Mouse (Mus musculus): ENCODE results near the gene Dcpp2. TPM values are rescaled to one million over a fixed set of nuclear protein-coding genes. Genes with fewer than 3 reads are reported as not detected.
"Not testable (repeated sequence)": the region's sequence is repeated elsewhere in the genome, so short reads cannot be mapped to it uniquely, and the experiment has no call there.

The Dcpp2 gene
- polyA plus RNA-seq, 1 experiment from 2014 or later = not detected

DNA sequence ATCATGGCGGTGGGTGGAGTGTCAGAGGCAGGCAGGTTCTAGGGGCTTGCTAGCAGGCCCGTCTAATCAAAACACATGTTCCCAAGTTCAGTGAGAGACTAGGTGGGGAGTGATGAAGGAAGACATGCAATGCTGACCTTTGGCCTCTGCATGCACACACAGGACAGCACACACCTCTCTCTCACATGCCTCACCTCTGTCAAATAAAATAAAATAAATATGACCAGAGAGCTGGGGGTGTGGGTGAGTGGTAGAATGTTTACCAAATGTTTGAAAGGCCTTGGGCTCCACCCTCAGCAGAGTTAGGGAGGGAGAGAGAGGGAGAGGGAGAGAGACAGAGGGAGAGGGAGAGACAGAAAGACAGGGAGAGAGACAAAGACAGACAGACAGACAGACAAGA lies 22.8 kb upstream of the Dcpp2 start:
- ATAC-seq (replicated peaks) = no peak
- Histone ChIP-seq H3K27ac (replicated peaks) (no peak overlapping the region), H3K4me1 (no peaks in the 10 kb centered on the region), H3K27me3 (no peaks in the 10 kb centered on the region), H3K36me3 (no peaks in the 10 kb centered on the region), H3K9me3 (no peaks in the 10 kb centered on the region), H3K4me3 (no peak overlapping the region), H3K9ac (replicated peaks) (no peak overlapping the region), H3K4me2 (replicated peaks) (no peak overlapping the region)
- 80% methylated on average over 2 of the region's 2 CpGs for WGBS

DNA sequence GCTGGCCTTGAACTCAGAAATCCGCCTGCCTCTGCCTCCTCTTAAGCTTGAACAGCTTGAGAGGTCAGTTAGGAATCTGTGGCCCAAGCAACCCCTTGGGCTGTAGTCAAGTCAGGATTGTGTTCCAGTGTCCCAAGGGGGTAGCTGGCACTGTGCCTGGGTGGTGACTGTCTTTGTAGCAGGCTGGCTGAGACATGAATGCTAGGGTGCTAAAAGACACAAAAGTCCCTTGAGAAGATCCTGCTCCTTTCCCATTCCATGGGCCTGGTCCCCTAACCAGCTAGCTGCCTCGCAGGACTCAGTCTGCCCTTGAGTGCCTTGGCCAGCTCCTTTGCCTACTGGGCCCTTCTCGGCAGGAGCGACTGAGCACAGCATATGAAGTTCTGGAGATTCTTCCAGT lies 17.8 kb upstream of the Dcpp2 start:
- no peak for ATAC-seq (replicated peaks)
- Histone ChIP-seq H3K27me3 (no peaks in the 10 kb centered on the region), H3K9me3 (no peaks in the 10 kb centered on the region), H3K9ac (replicated peaks) (no peak overlapping the region), H3K4me1 (no peaks in the 10 kb centered on the region), H3K36me3 (no peaks in the 10 kb centered on the region), H3K4me2 (replicated peaks) (no peak overlapping the region), H3K4me3 (no peak overlapping the region), H3K27ac (replicated peaks) (no peak overlapping the region)
- 80% methylated on average over 4 of the region's 4 CpGs for WGBS

DNA sequence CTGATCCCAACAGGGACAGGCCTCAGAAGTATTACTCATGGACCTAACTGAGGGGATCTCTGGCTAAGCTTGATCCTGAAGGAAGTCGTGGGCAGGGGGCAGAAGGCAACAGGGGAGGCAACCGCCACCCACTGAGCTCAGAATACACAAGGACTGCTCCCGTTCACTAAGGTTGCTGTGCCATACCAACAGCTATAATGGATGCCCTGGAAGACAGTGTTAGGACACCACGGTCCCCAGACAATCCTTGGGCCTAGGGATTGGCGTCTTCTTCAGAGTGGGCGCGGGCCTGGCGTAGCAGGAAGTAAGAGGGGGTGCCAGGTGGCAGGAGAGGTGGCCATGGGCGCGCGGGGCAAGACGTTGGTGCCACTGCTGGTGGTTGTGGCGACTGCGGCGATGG lies 12.9 kb upstream of the Dcpp2 start, which contains the start of gene Prss21:
Gene Prss21 (plus strand): TSS at position 301 of the 400 bp plus-strand sequence.
- no peak within 1 kb of the TSS for H3K9ac ChIP-seq (replicated peaks)
- no peak within 1 kb of the TSS for H3K4me3 ChIP-seq
- no peak within 1 kb of the TSS for H3K4me2 ChIP-seq (replicated peaks)
- no peak for ATAC-seq (replicated peaks)
- H3K9me3 ChIP-seq = no peaks in the 10 kb centered on the region
- no peak within 1 kb of the TSS for H3K27ac ChIP-seq (replicated peaks)
- H3K36me3 ChIP-seq = no peaks in the 10 kb centered on the region
- WGBS = 86% methylated on average over 15 of the region's 15 CpGs
- no peaks in the 10 kb centered on the region for H3K27me3 ChIP-seq
- H3K4me1 ChIP-seq = no peaks in the 10 kb centered on the region

DNA sequence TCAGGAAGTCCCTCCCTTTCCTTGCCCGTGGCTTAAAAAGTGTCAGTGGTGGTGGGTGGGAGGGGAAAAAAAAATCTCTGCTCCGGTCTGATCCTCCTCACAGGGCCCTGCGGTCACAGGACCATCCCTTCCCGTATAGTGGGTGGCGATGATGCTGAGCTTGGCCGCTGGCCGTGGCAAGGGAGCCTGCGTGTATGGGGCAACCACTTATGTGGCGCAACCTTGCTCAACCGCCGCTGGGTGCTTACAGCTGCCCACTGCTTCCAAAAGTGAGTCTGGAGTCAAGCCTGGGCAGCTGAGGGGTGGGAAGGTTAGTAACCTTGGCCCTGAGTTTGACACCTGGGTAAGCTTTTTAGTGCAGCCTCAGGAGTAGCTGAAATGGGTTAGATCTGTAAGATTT lies 12.2 kb upstream of the Dcpp2 start:
- no peak overlapping the region for H3K4me3 ChIP-seq
- H3K36me3 ChIP-seq = no peaks in the 10 kb centered on the region
- no peaks in the 10 kb centered on the region for H3K4me1 ChIP-seq
- H3K27ac ChIP-seq (replicated peaks) = no peak overlapping the region
- H3K9ac ChIP-seq (replicated peaks) = no peak overlapping the region
- ATAC-seq (replicated peaks) = no peak
- no peak overlapping the region for H3K4me2 ChIP-seq (replicated peaks)
- 94% methylated on average over 11 of the region's 11 CpGs for WGBS
- no peaks in the 10 kb centered on the region for H3K9me3 ChIP-seq
- no peaks in the 10 kb centered on the region for H3K27me3 ChIP-seq

DNA sequence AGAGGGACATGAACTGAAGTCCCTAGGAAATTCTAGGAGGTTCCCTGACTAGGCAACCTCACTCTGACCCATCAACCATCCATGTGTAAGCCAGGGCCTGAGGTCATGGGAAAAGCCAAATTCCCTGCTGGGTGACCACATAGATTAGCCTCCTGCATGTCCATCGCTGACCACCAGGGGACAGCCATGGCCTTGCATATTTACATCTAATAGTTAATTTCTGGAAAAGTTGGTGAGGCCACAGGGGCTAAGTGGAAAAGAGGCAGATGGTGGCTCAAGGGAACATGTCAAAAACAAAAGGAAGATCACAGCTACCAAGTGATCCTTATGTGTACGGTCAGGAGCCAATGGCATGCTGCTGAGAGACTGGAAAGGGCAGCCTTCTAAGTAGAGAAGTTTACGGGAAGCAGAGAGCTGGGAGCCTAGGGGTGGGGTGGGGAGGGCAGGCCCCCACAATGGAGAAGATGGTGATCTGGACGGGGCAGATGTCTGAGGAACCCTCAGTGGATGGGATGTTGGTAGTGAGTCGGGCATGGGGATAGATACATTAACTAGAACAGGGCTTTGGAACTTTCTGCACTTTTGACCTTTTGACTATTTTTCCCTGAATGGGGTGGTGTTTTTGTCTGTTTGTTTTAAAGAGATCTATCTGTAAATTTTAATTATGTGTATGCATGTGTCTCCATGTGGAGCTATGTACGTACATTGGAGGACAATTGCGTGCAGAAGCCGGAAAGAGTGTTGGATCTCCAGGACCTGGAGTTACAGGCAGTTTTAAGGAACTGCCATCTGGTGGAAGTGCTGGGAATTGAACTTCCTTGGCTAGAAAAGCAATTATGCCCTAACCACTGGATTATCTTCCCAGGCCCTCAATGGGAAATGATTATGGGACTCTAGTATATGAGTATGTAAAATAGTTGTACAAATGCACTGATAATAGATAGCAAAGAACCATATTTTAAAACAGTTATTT lies 6.5 kb upstream of the Dcpp2 start:
- H3K27ac ChIP-seq (replicated peaks) = no peak overlapping the region
- no peaks in the 10 kb centered on the region for H3K4me1 ChIP-seq
- no peaks in the 10 kb centered on the region for H3K36me3 ChIP-seq
- no peaks in the 10 kb centered on the region for H3K9me3 ChIP-seq
- H3K4me3 ChIP-seq = no peak overlapping the region
- no peaks in the 10 kb centered on the region for H3K27me3 ChIP-seq
- 46% methylated on average over 8 of the region's 8 CpGs for WGBS
- no peak for ATAC-seq (replicated peaks)
- no peak overlapping the region for H3K9ac ChIP-seq (replicated peaks)
- H3K4me2 ChIP-seq (replicated peaks) = no peak overlapping the region

DNA sequence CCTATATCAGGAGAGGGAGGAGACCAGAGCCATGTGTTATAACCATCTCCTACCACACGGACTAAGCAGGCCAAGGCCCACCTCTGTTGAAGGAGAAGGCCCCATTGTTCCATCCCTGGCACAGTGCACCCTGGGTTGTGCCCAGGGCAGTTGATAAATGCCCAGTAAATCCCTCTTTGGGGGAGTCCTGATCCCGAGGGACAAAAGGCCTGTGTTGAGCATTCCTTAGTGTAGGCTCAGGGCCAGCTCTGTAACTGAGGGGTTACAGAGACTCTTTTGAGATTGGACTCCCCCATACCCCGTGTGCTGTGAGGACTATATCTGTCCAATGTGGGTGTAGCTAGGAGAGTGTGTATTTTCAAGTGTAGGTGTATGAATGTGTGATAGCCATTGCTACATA lies 3.9 kb upstream of the Dcpp2 start:
- no peak overlapping the region for H3K4me2 ChIP-seq (replicated peaks)
- 33% methylated on average over 3 of the region's 3 CpGs for WGBS
- H3K4me1 ChIP-seq = no peaks in the 10 kb centered on the region
- ATAC-seq (replicated peaks) = peak; percentile 53
- no peaks in the 10 kb centered on the region for H3K27me3 ChIP-seq
- no peak overlapping the region for H3K9ac ChIP-seq (replicated peaks)
- H3K9me3 ChIP-seq = no peaks in the 10 kb centered on the region
- no peaks in the 10 kb centered on the region for H3K36me3 ChIP-seq
- H3K4me3 ChIP-seq = no peak overlapping the region
- no peak overlapping the region for H3K27ac ChIP-seq (replicated peaks)

DNA sequence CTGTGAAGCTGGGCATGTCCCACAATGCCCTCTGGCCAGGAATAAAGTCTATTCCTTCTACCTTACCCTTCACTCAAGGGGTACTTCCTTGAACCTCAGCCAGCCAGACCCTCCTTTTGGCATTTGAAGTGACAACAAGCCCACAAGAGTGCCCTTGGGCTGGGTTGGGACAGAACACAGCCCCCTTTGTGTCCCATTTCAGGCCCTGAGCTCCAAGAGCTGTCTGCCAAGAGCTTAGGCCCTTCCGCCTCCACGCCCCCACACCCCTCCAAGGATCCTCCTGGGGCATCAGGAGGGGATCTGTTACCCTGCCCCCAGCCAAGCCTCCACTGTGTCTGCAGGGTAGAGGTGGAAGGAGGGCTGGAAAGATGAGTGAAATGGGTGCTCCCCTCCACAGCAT lies 3.5 kb upstream of the Dcpp2 start:
- Histone ChIP-seq H3K4me3 (no peak overlapping the region), H3K36me3 (no peaks in the 10 kb centered on the region), H3K27ac (replicated peaks) (no peak overlapping the region), H3K9ac (replicated peaks) (no peak overlapping the region), H3K4me2 (replicated peaks) (no peak overlapping the region), H3K9me3 (no peaks in the 10 kb centered on the region), H3K27me3 (no peaks in the 10 kb centered on the region), H3K4me1 (no peaks in the 10 kb centered on the region)
- ATAC-seq (replicated peaks) = no peak
- WGBS = 76% methylated on average over 2 of the region's 2 CpGs

DNA sequence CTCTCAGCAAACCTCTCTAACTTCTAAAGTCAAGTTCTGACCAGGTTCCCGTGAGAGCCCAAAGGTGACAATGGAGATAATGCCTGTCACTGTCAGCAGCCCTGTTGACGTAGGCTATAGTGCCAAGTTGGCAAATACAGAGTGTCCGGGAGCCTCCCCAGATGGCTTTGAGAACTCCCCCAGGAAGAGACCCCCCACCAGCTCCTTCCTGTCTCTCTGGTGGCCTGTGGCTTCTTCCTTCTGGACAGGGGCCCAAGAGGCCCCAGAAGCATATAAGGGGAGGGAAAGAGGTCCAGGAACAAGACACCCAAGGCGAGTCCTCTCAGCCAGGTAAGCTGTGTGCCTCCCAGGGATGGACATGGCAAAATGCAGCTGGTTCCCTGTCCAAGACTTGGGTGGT lies 36.5 kb downstream of the Dcpp2 start, which contains the start of gene Dcpp3:
Gene Dcpp3 (plus strand): TSS at position 301 of the 400 bp plus-strand sequence.
- H3K4me1 ChIP-seq; H3K27ac ChIP-seq (replicated peaks); ATAC-seq (replicated peaks); H3K36me3 ChIP-seq; H3K27me3 ChIP-seq; H3K9me3 ChIP-seq; H3K4me3 ChIP-seq; H3K9ac ChIP-seq (replicated peaks); H3K4me2 ChIP-seq (replicated peaks): not testable (repeated sequence)
- WGBS = 84% methylated on average over 4 of the region's 4 CpGs

DNA sequence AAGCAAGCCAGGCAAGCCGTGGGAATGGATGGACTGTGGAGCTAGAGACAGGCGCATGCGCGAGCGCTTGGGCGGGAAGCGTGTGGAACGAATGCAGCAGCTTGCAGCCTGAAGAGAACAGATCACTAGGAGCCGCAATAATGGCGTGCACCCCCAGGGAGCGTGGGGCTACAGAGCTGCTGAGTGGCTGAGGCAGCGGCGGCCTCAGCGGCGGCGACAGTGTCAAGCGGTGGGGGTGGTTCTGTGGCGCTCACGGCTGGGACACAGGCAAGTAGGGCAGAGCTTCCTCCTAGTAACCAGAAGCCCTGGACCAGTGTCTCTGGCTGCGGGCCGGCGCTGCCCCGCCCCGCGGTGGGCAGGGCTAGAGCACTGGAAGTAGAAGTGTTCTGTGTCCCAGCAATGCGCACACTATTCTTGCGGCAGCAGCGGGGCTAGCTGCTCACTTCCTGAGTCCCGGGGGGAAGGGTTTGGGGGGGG lies 43.9 kb downstream of the Dcpp2 start:
- H3K9ac ChIP-seq (replicated peaks) = peak overlapping the region; percentile 71
- WGBS = under 1% methylated on average over 29 of the region's 29 CpGs
- peak overlapping the region; percentile 90 for H3K4me2 ChIP-seq (replicated peaks)
- peak overlapping the region; percentile 93 for H3K27ac ChIP-seq (replicated peaks)
- no peaks in the 10 kb centered on the region for H3K27me3 ChIP-seq
- H3K36me3 ChIP-seq = no peaks in the 10 kb centered on the region
- ATAC-seq (replicated peaks) = peak; percentile 98
- peaks cover 12% of the 10 kb centered on the region for H3K4me1 ChIP-seq
- peak overlapping the region; percentile 64 for H3K4me3 ChIP-seq
- H3K9me3 ChIP-seq = no peaks in the 10 kb centered on the region

DNA sequence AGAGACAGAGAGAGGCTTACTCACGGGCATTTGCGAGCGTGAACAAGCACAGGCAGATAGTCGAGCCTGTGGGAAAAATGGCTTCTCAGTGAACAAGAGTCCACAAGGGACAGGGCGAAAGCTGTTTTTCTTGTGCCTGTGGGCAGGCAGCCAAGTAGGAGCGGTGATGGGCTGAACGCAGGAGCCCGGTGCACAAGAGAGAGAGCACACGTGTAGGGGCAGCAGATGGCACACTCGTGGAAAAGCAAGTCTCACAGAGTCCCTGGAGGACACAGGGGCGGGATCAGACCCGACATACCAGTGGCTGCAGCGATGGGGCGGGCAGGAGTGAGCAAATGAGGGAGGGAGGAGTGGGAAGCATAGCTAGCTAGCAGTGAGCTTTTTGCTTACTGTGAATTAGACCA lies 44.4 kb downstream of the Dcpp2 start:
- ATAC-seq (replicated peaks) = peak; percentile 73
- Histone ChIP-seq H3K27me3 (no peaks in the 10 kb centered on the region), H3K4me3 (peak overlapping the region; percentile 64), H3K9me3 (no peaks in the 10 kb centered on the region), H3K4me2 (replicated peaks) (peak overlapping the region; percentile 90), H3K36me3 (no peaks in the 10 kb centered on the region), H3K9ac (replicated peaks) (peak overlapping the region; percentile 71), H3K27ac (replicated peaks) (peak overlapping the region; percentile 93), H3K4me1 (peaks cover 12% of the 10 kb centered on the region)
- 0% methylated on average over 14 of the region's 14 CpGs for WGBS

DNA sequence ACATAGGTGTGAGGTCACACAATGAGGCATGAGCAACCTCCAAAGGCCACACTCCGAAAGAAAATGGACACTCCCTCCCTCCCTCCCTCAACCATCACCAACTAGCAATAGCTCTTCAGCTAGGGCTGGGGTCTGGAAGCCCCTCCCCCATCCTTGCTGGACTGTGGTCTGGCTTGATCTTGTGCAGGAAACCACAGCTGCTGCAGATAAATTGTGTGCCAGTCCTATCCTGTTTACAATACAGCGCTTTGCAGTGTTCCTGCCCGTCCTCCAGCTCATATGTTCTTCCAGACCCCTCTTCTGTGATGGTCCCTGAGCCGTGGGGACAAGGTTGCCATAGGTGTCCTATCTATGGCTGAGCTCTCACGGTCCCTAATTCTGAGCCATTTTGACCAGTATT lies 50.5 kb downstream of the Dcpp2 start:
- H3K27ac ChIP-seq (replicated peaks) = no peak overlapping the region
- no peaks in the 10 kb centered on the region for H3K36me3 ChIP-seq
- no peak overlapping the region for H3K9ac ChIP-seq (replicated peaks)
- H3K4me3 ChIP-seq = no peak overlapping the region
- 88% methylated on average over 5 of the region's 5 CpGs for WGBS
- no peak for ATAC-seq (replicated peaks)
- H3K4me1 ChIP-seq = no peaks in the 10 kb centered on the region
- H3K9me3 ChIP-seq = no peaks in the 10 kb centered on the region
- H3K4me2 ChIP-seq (replicated peaks) = no peak overlapping the region
- no peaks in the 10 kb centered on the region for H3K27me3 ChIP-seq

DNA sequence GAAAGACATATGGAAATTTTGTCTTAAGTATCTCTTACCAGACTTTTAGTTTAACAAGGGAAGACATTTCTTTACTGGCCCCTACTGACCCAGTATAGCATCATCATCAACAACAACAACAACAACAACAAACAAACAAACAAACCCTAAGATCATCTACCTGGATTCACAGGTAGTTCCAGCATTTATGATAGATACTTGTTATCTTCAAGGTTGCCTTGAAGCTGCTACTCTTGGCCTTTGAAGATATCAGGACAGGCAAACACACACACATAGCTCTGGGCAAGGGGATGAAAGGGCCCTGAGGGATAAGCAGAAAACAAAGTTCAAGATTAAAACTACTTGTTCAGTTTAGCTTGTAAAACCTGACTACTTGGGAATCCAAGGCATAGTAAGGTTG lies 60.7 kb downstream of the Dcpp2 start, which contains the start of gene Sbp:
Gene Sbp (plus strand): TSS at position 301 of the 400 bp plus-strand sequence.
- ATAC-seq (replicated peaks) = no peak
- Histone ChIP-seq H3K36me3 (no peaks in the 10 kb centered on the region), H3K9me3 (no peaks in the 10 kb centered on the region), H3K27me3 (no peaks in the 10 kb centered on the region), H3K4me3 (no peak within 1 kb of the TSS), H3K9ac (replicated peaks) (no peak within 1 kb of the TSS), H3K4me1 (no peaks in the 10 kb centered on the region), H3K4me2 (replicated peaks) (no peak within 1 kb of the TSS), H3K27ac (replicated peaks) (no peak within 1 kb of the TSS)

Measured in forebrain, embryonic 15.5 days (tissue).